18 mouse cellular contexts compared by ENCODE assay signal in the genomic region with DNA sequence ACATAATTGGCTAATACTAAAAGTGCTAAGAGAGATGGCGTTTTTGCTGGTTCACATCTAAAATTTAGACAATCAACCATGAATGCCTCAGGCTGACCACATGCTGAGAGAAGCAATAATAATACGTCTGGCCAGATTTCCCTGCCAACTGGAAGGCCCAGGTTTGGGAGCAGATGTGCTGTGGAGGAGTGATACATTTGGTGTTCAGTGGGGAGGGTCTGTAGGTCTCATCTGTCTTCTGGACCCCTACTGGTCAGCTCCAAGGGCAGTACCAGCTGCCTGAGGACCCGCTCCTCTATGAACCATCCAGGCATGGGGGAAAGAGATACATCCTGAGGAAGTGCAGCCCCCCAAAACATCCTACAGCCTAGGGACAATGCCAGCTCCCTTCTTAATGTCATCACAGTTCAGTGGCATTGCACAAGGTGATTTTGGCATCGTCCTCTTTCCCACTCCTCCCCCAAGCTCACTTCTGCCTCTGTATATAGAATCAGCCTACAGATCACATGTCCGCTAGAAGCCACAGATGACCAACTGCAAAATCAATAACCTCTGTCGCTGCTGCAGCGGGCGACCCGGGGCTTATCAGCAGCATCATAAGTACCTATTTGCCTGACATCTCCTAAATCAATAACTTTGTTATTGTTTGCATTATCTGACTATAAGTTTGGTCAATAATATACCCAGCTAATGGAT.
A peak's percentile ranks its signal among the peaks of the same experiment; 100 is the strongest.
DNase-seq lines count a peak whose midpoint lies in the region; ATAC-seq and TF ChIP-seq lines count a peak whose summit lies in the region.
"Had no signal": no experiment of that assay in that cellular context is flagged by ENCODE, and none has a peak within 500 bp of the region (broad histone marks: within the 10 kb centered on the region; RNA-seq: fewer than 3 reads in every experiment).

No protein-coding gene starts in this region.

- no peak for TF ChIP-seq EP300 in liver, postnatal 0 days (IDR thresholded peaks at IDR 0.05; ENCODE audit: low read depth)

- H3K27me3 ChIP-seq in liver, postnatal 0 days (ENCODE audit: insufficient read depth, low read length): no peaks in the 10 kb centered on the region
- no peaks in the 10 kb centered on the region for H3K27me3 ChIP-seq in hindbrain, embryonic 11.5 days (ENCODE audit: control insufficient read depth, insufficient read depth, low read length)
- H3K27me3 ChIP-seq in midbrain, embryonic 14.5 days (ENCODE audit: control insufficient read depth, insufficient read depth, low read length): no peaks in the 10 kb centered on the region

- no peak for TF ChIP-seq CTCF in liver, postnatal 0 days (IDR thresholded peaks at IDR 0.05; ENCODE audit: low read depth)

- H3K36me3 ChIP-seq in liver, postnatal 0 days (replicated peaks; ENCODE audit: insufficient read depth, low read length): no peaks in the 10 kb centered on the region
- no peaks in the 10 kb centered on the region for H3K36me3 ChIP-seq in hindbrain, embryonic 11.5 days (ENCODE audit: control insufficient read depth, insufficient read depth, low read length)
- H3K36me3 ChIP-seq in midbrain, embryonic 14.5 days (ENCODE audit: control insufficient read depth, insufficient read depth, low read length): no peaks in the 10 kb centered on the region
- H3K36me3 ChIP-seq: G1E had no signal

- WGBS in liver, postnatal 0 days (ENCODE audit: insufficient replicate concordance): 60% methylated on average over 9 of the region's 9 CpGs
- 69% methylated on average over 9 of the region's 9 CpGs for WGBS in hindbrain, embryonic 11.5 days
- WGBS in midbrain, embryonic 14.5 days: 69% methylated on average over 9 of the region's 9 CpGs

- H3K27ac ChIP-seq in liver, postnatal 0 days (ENCODE audit: low read depth): no peak overlapping the region
- H3K27ac ChIP-seq in hindbrain, embryonic 11.5 days (ENCODE audit: low read depth, low read length): peak overlapping the region; percentile 39; the same call in 1 of the 2 replicates
- H3K27ac ChIP-seq in midbrain, embryonic 14.5 days (replicated peaks; ENCODE audit: low read depth, low read length): 0 out of 2 replicates have a peak overlapping the region, but pooled peaks have one; percentile 32
- H3K27ac ChIP-seq: gastrocnemius, adult 2 months; kidney, postnatal 0 days; stomach, postnatal 0 days had no signal

- 0 out of 2 replicates have a peak, but pooled peaks cover 2% of the 10 kb centered on the region for H3K4me1 ChIP-seq in liver, postnatal 0 days (ENCODE audit: insufficient read depth)
- no peaks in the 10 kb centered on the region; the same call in 1 of the 2 replicates for H3K4me1 ChIP-seq in hindbrain, embryonic 11.5 days (replicated peaks; ENCODE audit: control insufficient read depth, insufficient read depth, low read length)
- peaks cover 18% of the 10 kb centered on the region for H3K4me1 ChIP-seq in midbrain, embryonic 14.5 days (ENCODE audit: control insufficient read depth, insufficient read depth, low read length)

- peak; percentile 88 for ATAC-seq in liver, postnatal 0 days
- peak; percentile 38; the same call in 1 of the 2 replicates for ATAC-seq in hindbrain, embryonic 11.5 days (ENCODE audit: low FRiP score)
- ATAC-seq in midbrain, embryonic 14.5 days (ENCODE audit: low FRiP score, low TSS enrichment): no peak

- no peak overlapping the region for H3K4me3 ChIP-seq in liver, postnatal 0 days (ENCODE audit: low read depth, low read length)
- no peak overlapping the region for H3K4me3 ChIP-seq in hindbrain, embryonic 11.5 days (ENCODE audit: low read depth, low read length)
- H3K4me3 ChIP-seq in midbrain, embryonic 14.5 days (replicated peaks; ENCODE audit: low read depth, low read length): no peak overlapping the region
- H3K4me3 ChIP-seq: gastrocnemius, adult 2 months had no signal

- H3K9ac ChIP-seq in liver, postnatal 0 days (replicated peaks): no peak overlapping the region
- no peak overlapping the region for H3K9ac ChIP-seq in hindbrain, embryonic 11.5 days (ENCODE audit: low read depth, low read length)
- H3K9ac ChIP-seq in midbrain, embryonic 14.5 days (replicated peaks; ENCODE audit: low read length): no peak overlapping the region

- H3K9me3 ChIP-seq in liver, postnatal 0 days (ENCODE audit: low read length): no peaks in the 10 kb centered on the region
- H3K9me3 ChIP-seq in hindbrain, embryonic 11.5 days (ENCODE audit: control insufficient read depth, low read length): no peaks in the 10 kb centered on the region
- no peaks in the 10 kb centered on the region for H3K9me3 ChIP-seq in midbrain, embryonic 14.5 days (ENCODE audit: control insufficient read depth, low read length)
- H3K9me3 ChIP-seq: G1E had no signal

- peak; percentile 84 to 86 for DNase-seq in cerebellum, postnatal 10 days
- no peak for DNase-seq in cerebellum, adult 11-12 months
- peak; percentile 36 for DNase-seq in liver, postnatal 0 days
- no peak for DNase-seq in liver
- peak; percentile 34 for DNase-seq in hindbrain, embryonic 11.5 days (ENCODE audit: low spot score)
- peak; percentile 36 for DNase-seq in midbrain, embryonic 14.5 days
- no peak for DNase-seq in kidney, postnatal 14 days
- DNase-seq in B cell, adult 2 months: no peak
- DNase-seq: adrenal gland, postnatal 36 days; embryo, embryonic 11 days; gastrocnemius, adult 2 months; heart, postnatal 10 days; kidney, adult 18-20 months; lung, adult 18-20 months had no signal

- no peak overlapping the region for H3K4me2 ChIP-seq in liver, postnatal 0 days (ENCODE audit: low read depth, low read length)
- no peak overlapping the region for H3K4me2 ChIP-seq in hindbrain, embryonic 11.5 days (replicated peaks; ENCODE audit: low read depth, low read length)
- no peak overlapping the region for H3K4me2 ChIP-seq in midbrain, embryonic 14.5 days (ENCODE audit: low read length)
- H3K4me2 ChIP-seq: heart, embryonic 11.5 days had no signal

Comparison
In these comparisons a context has a peak if more than half of its experiments do, and no peak if none do; other contexts are left out.
1. DNase-seq: peak in cerebellum, postnatal 10 days (2 of 2), liver, postnatal 0 days (single experiment), hindbrain, embryonic 11.5 days (single experiment) and midbrain, embryonic 14.5 days (single experiment); none in cerebellum, adult 11-12 months (single experiment), liver (single experiment), kidney, postnatal 14 days (single experiment) and B cell, adult 2 months (0 of 2).